Mouse (Mus musculus) erythroblast, embryonic 14.5 days (primary cell): ENCODE results near the gene Prkca.

Source experiments
- GATA1 ChIP-seq: IDR thresholded peaks from 2 replicates; pipeline ENCODE4 v1.6.1; 2012; ENCODE audit warnings: low read length, inconsistent platforms, mixed read lengths
- TAL1 ChIP-seq: IDR thresholded peaks from 3 replicates; pipeline ENCODE4 v1.6.1; 2012; ENCODE audit warnings: low read length, inconsistent platforms, mixed read lengths

GRCm38 (mm10) chr11:108344759-108345158 is 1.0 kb upstream of the Prkca start:
- TF ChIP-seq GATA1 (no peak), TAL1 (no peak)
